Mouse (Mus musculus) ovary, postnatal 10 days (tissue): Measurements from ENCODE around the gene Map2k7.
A peak's percentile ranks its signal among the peaks of the same experiment; 100 is the strongest.

Experiments
- DNase-seq: peaks from one replicate; pipeline ENCODE4 v3.0.0; 2022; ENCODE audit warnings: low spot score

The Map2k7 gene

DNA sequence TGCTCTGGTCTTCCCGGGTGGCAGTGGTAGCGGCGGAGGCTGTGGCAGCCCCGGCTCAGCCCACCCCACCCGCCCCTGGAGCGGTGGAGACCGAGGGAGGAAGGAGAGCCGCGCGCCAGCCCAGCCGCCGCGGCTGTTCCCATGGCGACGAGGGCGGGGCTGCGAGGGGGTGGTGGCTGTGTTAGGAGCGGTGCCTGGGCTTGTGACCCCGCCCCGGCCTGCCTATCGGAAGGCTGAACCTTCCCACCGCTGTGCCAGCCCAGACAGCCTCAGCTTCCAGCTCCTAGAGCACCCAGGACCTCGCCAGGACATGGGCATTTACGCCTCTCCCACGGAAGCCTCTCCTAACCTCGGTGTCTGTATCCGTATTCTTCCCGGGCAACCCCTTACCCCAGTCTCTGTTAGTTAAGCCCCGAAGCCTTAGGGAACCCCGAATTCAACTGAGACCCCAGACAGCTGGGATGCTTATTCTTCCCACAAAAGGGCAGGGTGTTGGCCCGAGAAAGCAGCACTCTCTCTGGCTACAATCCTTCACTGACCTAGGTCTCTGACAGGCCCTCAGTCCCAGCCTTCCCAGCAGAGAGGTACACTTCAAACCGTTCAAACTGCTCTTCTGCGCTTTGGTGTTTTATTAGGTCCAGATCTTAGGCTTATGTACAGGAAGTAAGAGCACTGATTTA, 20.7 kb downstream of the Map2k7 start, which contains the start of gene Ctxn1:
Ctxn1 (minus strand) TSS at position 150 of the 680 bp plus-strand sequence.
- peak; percentile 93 for DNase-seq

DNA sequence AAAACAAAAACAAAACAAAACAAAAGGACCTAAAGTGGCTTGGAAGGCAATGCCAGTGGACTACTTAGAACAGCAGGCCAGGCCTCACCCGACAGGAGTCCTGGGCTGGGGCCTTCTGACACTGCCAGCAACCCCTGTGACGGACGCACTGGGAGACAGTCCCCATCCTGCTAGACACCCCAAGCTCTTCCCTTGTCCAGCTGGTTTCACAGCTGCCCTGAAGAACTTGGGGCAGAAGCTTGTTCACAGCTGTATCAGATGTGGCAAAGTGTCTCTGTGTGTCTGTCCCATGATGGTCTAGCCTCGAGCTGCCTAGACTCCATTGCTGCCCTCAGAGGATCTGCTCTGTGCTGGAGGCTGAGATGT, 21.2 kb downstream of the Map2k7 start:
- no peak for DNase-seq

DNA sequence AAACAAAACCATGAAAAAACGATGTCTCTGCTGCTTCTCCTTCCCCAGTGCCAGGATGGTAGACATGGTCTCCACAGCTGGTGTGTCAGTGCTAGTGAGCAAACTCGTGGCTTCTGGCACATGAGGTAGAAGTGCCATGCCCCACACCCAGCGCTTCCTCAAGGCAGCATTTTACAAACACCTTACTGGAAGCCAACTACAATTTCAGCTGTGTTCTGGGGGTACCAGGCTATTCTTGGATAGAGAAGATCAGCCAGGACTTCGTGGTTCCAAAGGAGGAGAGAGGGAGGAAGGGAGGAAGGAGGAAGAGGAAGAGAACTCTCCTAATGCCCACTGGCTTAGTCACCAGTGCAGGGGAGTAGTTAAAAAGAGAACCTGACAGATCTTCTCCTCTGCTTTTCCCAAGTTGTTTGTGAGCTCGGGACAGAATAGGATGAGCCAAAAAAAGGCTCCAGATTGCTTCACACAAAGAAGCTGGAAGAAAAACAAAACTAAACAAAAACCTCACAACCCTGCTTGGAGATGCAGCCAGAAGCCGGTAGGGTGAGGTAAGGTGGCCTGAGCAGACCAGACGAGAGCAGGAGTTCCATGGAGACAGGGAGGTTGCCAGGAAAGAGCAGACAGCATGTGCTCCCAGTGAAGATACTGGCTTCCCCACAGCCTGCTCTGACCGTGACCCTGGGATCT, 24.7 kb downstream of the Map2k7 start:
- no peak for DNase-seq

DNA sequence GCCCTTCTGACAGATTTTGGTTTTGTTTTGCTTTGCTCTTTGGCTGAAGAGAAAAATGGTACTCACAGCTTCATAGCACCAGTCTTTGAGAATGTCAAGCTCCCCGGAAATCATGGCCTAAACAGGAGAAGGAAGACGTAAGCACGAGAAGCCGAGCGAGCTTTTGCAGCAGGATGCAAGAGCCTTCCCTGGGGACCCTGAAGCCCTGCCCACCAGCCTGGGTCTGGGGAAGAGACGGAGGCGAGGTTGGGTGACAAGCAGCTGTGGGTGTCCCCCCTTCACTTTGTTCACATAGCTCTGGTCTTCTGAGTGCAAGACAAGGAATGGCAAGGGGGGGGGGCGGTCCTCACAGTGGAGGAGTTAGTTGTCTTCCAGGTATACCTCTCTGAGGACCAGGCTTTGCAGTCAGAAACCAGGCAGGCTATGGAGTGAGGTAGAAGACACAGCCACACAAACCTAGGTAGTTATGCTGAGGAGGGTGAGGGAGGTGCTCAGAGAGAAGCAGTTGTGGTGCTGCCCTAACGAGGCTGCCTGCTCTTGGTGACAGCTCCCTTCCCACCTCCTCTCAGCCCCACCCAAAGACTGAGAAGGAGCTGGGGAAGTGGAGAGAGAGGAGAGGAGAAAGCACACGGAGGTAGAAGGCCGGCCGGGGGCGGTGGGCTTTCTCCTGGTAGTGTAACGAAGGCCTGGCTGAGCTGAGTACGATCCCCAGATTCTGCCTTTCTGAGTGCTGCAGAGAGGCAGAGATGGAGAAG, 26.8 kb downstream of the Map2k7 start:
- no peak for DNase-seq

DNA sequence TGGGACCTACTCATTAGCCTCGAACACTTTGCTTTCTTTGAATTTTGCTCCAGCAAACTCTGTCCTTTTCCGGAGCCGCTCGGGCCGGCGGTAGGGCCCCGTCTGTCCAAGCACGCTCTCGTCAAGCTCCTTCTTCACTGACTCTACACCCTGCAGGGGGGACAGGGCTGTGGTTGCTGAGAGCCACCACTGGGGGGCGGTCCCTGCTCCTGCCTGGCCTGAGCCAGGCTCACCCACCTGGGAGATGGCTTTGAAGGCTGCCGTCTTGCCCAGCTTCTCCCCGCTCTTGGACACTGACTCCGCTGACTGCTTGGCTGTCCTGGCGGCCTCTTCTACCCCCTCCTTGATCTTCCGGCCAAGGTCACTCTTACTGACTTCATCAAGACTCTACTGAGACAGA, 29.1 kb downstream of the Map2k7 start:
- no peak for DNase-seq

DNA sequence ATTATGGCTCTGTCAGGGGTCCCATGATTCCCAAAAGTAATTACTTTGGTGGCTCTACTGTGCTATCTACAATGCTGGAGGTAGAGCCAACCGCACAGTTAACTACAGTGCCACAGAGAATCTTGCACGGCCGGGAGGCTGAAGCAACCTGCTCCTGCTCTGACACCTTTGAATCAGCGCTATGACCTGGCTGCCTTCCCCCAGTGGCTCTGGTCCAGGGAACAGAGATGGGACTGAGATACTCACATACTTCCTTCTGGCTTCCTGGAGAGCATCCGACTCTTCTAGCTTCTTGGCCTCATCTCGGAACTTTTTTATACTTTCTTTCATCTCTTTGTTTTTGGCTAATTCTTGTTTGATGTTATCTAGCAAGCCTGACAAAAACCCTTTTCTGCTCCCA, 31.1 kb downstream of the Map2k7 start:
- DNase-seq = no peak

DNA sequence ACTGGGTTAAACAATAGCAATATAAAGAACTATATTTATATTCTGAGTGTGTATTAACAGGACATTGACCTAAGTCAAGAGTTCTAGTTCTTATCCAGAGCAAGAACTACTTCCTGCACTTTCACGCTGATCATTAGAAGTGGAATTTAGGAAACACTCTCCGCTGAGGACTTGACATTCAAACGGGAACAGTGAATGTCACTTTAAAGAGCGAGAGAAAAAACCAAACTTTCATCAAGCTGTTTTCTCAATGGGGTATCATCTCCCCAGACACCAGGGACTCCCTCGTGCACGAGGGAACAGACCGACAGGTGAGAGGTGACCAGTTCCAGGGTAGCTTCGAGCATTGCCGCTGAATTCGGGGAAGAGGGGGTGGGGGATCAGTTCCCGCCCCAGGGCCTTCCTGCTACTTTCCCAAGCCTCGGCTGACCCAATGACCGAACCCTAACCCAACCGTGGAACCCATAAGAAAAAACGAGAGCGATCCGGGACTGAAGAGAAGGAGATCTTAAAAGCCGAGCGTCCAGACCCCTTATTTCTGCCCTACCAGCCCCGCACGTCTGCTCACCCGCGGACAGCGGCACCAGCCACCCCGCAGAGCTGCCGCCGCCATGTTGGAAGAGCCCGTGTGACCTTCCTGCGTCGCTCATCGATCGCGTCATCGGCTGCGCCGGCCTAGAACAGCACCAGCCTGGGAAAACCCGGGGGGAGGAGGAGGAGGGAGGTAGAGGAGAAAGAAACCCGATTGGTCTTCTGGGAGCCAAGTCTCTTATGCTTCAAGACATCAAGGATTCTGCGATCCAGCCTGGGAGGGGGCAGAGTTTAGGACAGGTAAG, 37.0 kb downstream of the Map2k7 start, which contains the start of gene Timm44:
Timm44 (minus strand) TSS at position 639 of the 836 bp plus-strand sequence.
- peak; percentile 81 for DNase-seq

DNA sequence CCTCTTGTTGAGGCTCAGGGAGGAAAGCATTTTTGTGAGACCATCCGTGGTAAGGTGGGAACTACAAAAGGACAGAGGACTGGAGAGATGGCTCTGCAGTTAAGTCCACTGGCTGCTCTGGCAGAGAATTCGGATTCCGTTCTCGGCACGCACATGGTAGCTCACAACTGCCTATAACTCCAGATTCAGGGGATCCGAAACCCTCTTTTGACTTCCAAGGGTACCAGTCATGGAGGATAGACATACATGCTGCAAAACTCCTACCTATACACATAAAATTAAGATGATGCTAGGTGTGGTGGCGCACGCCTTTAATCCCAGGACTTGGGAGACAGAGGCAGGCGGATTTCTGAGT, 37.5 kb downstream of the Map2k7 start:
- DNase-seq = no peak

DNA sequence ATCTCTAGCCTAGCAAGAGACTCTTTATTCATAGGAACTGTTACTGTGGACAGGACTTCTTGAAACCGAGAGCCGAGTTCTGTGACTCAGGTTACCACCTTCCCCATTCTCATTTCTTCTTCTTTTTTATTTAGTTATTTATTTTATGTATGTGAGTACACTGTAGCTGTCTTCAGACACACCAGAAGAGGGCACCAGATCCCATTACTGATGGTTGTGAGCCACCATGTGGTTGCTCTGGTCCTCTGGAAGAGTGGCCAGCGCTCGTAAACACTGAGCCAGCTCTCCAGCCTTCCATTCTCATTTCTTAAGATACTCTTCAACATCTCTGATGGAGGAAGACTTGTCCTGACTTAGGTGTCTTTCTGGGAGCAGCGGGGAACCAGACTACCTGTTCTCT, 54.2 kb downstream of the Map2k7 start:
- no peak for DNase-seq
